Mouse (Mus musculus) ES-E14 (cell line): ENCODE results near the gene Arf3.

Experiments
- CHD2 ChIP-seq: IDR thresholded peaks from 2 replicates; pipeline ENCODE4 v1.6.1; 2014; ENCODE audit warnings: mild to moderate bottlenecking, low read depth, low read length, inconsistent platforms
- MAFK ChIP-seq: IDR thresholded peaks from 2 replicates; pipeline ENCODE4 v1.6.1; 2014; ENCODE audit warnings: mild to moderate bottlenecking, low read depth, low read length, inconsistent platforms; ENCODE audit not compliant: insufficient read depth
- ZC3H11A ChIP-seq: IDR thresholded peaks from 2 replicates; pipeline ENCODE4 v1.6.1; 2012; ENCODE audit warnings: low read depth, mild to moderate bottlenecking, inconsistent platforms, low read length, borderline replicate concordance

- TF ChIP-seq CHD2 (no peak), ZC3H11A (no peak), MAFK (no peak)
Measured at GRCm38 (mm10) chr15:98728366-98728765, 34.6 kb downstream of the Arf3 start.
